Mouse (Mus musculus) subcutaneous adipose tissue, adult 2 months (tissue): ENCODE measurements around the gene Gm14399. TPM values are rescaled to one million over a fixed set of nuclear protein-coding genes. Genes with fewer than 3 reads are reported as not detected.

ENCODE experiments used
- polyA plus RNA-seq: library from polyadenylated mRNA; depleted of rRNA; stranded (reverse); fragments of >200 nt; gene quantifications from 2 replicates; pipeline ENCODE4 v1.2.3, GENCODE M21; 2012; ENCODE audit warnings: low replicate concordance; rRNA removed

Gm14399 gene
- 2.8 and 2.9 TPM in 2 replicates for polyA plus RNA-seq

GRCm38 (mm10) chr2:175141993-175142295, at the start of gene Gm14399:
Gene Gm14399 (minus strand): TSS chr2:175142012.

DNA sequence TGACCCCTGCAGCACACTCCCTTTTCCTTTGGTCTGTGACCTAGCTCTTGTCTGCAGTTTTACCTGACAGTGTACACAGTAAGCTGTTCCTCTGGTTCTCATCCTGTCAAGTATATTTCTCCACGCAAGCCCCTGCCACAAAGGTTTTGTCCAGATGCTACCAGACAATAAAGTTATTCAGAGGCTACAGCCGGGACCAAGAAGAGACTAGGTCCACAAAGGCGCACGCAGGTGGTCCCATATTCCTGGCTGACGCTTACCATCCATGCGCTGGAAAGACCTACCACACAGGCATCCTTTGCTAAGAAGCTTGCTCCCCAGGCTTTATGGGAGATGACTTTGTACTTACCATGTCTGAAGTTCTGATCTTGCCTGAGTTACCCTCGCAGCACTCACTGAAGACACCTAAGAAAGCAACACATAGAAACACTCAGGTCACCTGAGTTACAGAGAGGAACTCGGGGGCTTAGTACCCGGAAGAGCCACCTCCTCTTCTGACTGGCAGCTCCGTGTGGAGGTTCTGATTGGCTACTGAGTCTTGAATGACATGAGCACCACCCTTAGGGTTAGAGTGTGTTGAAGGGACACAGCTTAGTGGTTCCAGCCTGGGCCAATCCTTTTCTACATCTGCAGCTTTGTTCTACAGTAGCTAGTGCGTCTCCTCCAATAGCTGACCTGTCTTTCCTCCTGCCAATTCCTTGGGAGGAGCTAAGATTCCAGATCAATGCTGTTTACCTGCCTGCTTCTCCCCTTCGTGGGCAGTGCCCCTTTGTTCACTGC, 33.8 kb upstream of the Gm14399 start, which contains the start of gene Gm14443:
Gene Gm14443 (minus strand): TSS at position 471 of the 780 bp plus-strand sequence.

Other genes with a start within 250 kb of the Gm14399 start
- 0.21 TPM in 1 of 2 replicates, not detected in the other for gene Gm14444, start 131.8 kb downstream of the Gm14399 start, polyA plus RNA-seq
- gene Gm14393, start 74.2 kb downstream of the Gm14399 start, polyA plus RNA-seq, result not detected in 2 replicates
- 0.09 and 0.16 TPM in 2 replicates for gene Gm14443, start 33.9 kb upstream of the Gm14399 start, polyA plus RNA-seq
- gene Gm14391, start 64.9 kb upstream of the Gm14399 start, polyA plus RNA-seq, result 9.0 and 11.0 TPM in 2 replicates
- not detected in 2 replicates for gene Gm14440, start 133.1 kb upstream of the Gm14399 start, polyA plus RNA-seq
- 2.2 and 3.6 TPM in 2 replicates for gene Gm4631, start 196.2 kb upstream of the Gm14399 start, polyA plus RNA-seq
- 2.0 and 3.8 TPM in 2 replicates for gene Zfp968, start 230.4 kb upstream of the Gm14399 start, polyA plus RNA-seq